Mouse (Mus musculus) C2C12 (cell line): ENCODE data around the gene Fam19a1.

Experiments
- CTCF ChIP-seq: IDR thresholded peaks from one replicate; pipeline ENCODE4 v1.5.1; 2011; ENCODE audit not compliant: control insufficient read depth, insufficient read depth, insufficient read length
- FOSL1 ChIP-seq: IDR thresholded peaks from one replicate; pipeline ENCODE4 v1.8.0; 2011; ENCODE audit warnings: mild to moderate bottlenecking, low read length; ENCODE audit not compliant: poor library complexity, insufficient read depth, severe bottlenecking
- MAX ChIP-seq: IDR thresholded peaks from one replicate; pipeline ENCODE4 v1.6.1; 2011; ENCODE audit warnings: mild to moderate bottlenecking, control low read depth
- MYOG ChIP-seq: IDR thresholded peaks from one replicate; pipeline ENCODE4 v1.6.1; 2011; ENCODE audit not compliant: control insufficient read depth, insufficient read length; ENCODE audit errors: extremely low read depth
- USF1 ChIP-seq: IDR thresholded peaks from one replicate; pipeline ENCODE4 v1.6.1; 2011; ENCODE audit warnings: low read depth, mild to moderate bottlenecking, control low read depth, moderate library complexity

- TF ChIP-seq USF1 = no peak
- TF ChIP-seq FOSL1 = no peak
- TF ChIP-seq CTCF = no peak
- no peak for TF ChIP-seq MAX
- TF ChIP-seq MYOG = no peak
Observed at GRCm38 (mm10) chr6:96379229-96379628, 266.3 kb downstream of the Fam19a1 start.
